Mouse (Mus musculus) midbrain, embryonic 11.5 days (tissue): ENCODE results near the gene Psd4. TPM values are rescaled to one million over a fixed set of nuclear protein-coding genes. Genes with fewer than 3 reads are reported as not detected.

Source experiments
- ATAC-seq: fragments of 200-750 bp; cut with Nextera tagmentation; 2 replicates; pipeline ENCODE4 v1.8.0; 2017; ENCODE audit warnings: moderate TSS enrichment, moderate library complexity; ENCODE audit not compliant: low FRiP score
- DNase-seq: peaks from one replicate; pipeline ENCODE4 v3.0.0; 2015; ENCODE audit warnings: low spot score; ENCODE audit errors: missing footprints
- H3K27ac ChIP-seq: fragments of 300-500 bp; sonication (generic); 2 replicates; pipeline ENCODE4 v1.5.1; 2014; ENCODE audit warnings: low read depth, low read length
- H3K27me3 ChIP-seq: fragments of 300-500 bp; sonication (generic); 2 replicates; pipeline ENCODE4 v1.6.1; 2014; ENCODE audit warnings: mild to moderate bottlenecking, low read length, moderate library complexity, mixed read lengths; ENCODE audit not compliant: control insufficient read depth, insufficient read depth
- H3K36me3 ChIP-seq: fragments of 300-500 bp; sonication (generic); 2 replicates; pipeline ENCODE4 v1.6.1; 2014; ENCODE audit warnings: mild to moderate bottlenecking, low read length, moderate library complexity, mixed read lengths; ENCODE audit not compliant: control insufficient read depth, insufficient read depth
- H3K4me1 ChIP-seq: fragments of 300-500 bp; sonication (generic); 2 replicates; pipeline ENCODE4 v1.6.1; 2014; ENCODE audit warnings: low read length; ENCODE audit not compliant: control insufficient read depth, insufficient read depth
- H3K4me2 ChIP-seq: fragments of 300-500 bp; sonication (generic); 2 replicates; pipeline ENCODE4 v1.6.1; 2014; ENCODE audit warnings: mild to moderate bottlenecking, moderate library complexity
- H3K4me3 ChIP-seq: fragments of 300-500 bp; sonication (generic); 2 replicates; pipeline ENCODE4 v1.5.1; 2014; ENCODE audit warnings: low read depth, low read length
- H3K9ac ChIP-seq: fragments of 300-500 bp; sonication (generic); 2 replicates; pipeline ENCODE4 v1.6.1; 2014; ENCODE audit warnings: low read length
- H3K9me3 ChIP-seq: fragments of 300-500 bp; sonication (generic); 2 replicates; pipeline ENCODE4 v1.6.1; 2016; ENCODE audit warnings: low read length; ENCODE audit not compliant: control insufficient read depth
- WGBS: fragments of 180-500 bp; shearing (Covaris S2); extraction: QIAGEN DNeasy Blood & Tissue Kit; methylation state at CpG from one replicate; pipeline ENCODE4 v1.1.7; 2014; 5-methylcytosine and 5-hydroxymethylcytosine counted together
- polyA plus RNA-seq: library from polyadenylated mRNA; unstranded; fragments of >200 nt; fragmentation: Nextera tagmentation; extraction: Ambion mirVana; gene quantifications from 2 replicates; pipeline ENCODE4 v1.2.1, GENCODE M21; 2014

The Psd4 gene
- polyA plus RNA-seq, 1 experiment from 2014 or later: 0.36 TPM

DNA sequence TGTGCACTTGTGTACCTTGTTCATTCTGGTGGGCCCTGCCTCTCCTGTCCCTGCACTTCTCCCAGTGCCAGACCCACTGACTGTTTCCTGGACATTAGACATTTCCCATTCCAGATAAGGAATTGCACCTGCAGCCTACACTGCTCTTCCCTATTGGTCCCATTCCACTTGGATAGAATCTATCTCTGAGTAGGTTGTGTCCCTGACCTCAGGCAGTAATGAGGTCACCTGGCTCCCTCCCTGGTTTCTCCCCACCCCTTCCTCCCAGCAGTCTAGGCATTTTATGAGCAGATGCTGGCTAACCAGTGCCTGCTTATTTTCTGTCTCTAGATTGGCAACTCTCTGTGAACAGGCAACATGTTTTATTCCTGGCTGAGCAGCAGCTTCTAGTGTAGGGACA lies 17.0 kb downstream of the Psd4 start:
- no peak overlapping the region for H3K4me2 ChIP-seq
- H3K27me3 ChIP-seq: no peaks in the 10 kb centered on the region
- no peak overlapping the region for H3K27ac ChIP-seq
- no peak overlapping the region for H3K9ac ChIP-seq
- DNase-seq (no peak), ATAC-seq (no peak)
- no peaks in the 10 kb centered on the region for H3K36me3 ChIP-seq
- no peaks in the 10 kb centered on the region for H3K4me1 ChIP-seq
- no peak overlapping the region for H3K4me3 ChIP-seq
- H3K9me3 ChIP-seq: no peaks in the 10 kb centered on the region

- Histone ChIP-seq H3K4me1 (no peaks in the 10 kb centered on the region), H3K9ac (no peak overlapping the region), H3K27me3 (no peaks in the 10 kb centered on the region), H3K36me3 (no peaks in the 10 kb centered on the region), H3K4me2 (no peak overlapping the region), H3K9me3 (no peaks in the 10 kb centered on the region), H3K4me3 (no peak overlapping the region), H3K27ac (no peak overlapping the region)
- ATAC-seq (no peak), DNase-seq (no peak)
- 80% methylated on average over 14 of the region's 14 CpGs for WGBS
Measured at GRCm38 (mm10) chr2:24385111-24385961, 18.0 kb downstream of the Psd4 start.

DNA sequence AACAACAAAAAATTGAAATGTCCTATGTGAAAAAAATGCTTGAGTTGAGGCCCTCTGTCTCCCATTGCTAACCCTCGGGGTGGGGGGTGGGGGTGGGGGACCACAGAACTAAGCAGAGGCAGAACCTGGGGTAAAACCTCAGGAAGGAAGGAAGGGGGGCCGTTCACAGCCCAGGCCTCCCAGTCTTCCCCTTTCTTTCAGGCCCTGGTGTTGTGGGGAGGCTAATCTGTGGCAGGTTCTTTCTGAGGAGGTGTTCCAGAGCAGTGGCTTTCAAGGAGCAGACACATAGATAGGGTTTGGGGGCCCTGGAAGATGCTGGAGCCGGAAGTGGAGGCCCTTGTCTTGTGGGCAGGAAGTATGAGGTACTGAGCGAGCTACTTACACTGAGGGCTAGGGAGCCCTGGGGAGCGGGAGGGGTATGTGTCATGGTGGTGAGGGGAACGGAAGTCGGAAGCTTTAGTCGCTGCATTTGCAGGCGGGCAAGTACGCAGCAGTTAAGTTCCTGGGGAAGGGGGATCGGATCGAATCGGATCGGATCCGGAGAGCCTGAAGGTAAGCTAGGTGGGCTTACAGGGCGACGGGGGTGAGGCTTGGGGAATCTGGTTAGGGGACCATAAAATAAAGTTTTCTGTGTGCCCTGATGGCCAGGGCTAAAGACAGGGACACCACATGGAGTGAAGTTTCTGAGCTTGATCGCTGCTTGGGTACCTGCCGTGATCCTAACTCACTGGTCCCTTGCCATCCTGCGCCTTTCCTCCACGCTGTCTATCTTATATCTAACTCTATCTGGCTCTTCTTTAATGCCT lies 19.0 kb downstream of the Psd4 start:
- H3K4me3 ChIP-seq: no peak overlapping the region
- no peak overlapping the region for H3K9ac ChIP-seq
- DNase-seq: no peak
- H3K27ac ChIP-seq: no peak overlapping the region
- no peaks in the 10 kb centered on the region for H3K27me3 ChIP-seq
- no peaks in the 10 kb centered on the region for H3K9me3 ChIP-seq
- no peaks in the 10 kb centered on the region for H3K4me1 ChIP-seq
- no peak overlapping the region for H3K4me2 ChIP-seq
- no peaks in the 10 kb centered on the region for H3K36me3 ChIP-seq
- ATAC-seq: no peak
- 92% methylated on average over 21 of the region's 21 CpGs for WGBS

- Histone ChIP-seq H3K4me2 (no peak overlapping the region), H3K4me3 (no peak overlapping the region), H3K36me3 (no peaks in the 10 kb centered on the region), H3K9ac (no peak overlapping the region), H3K4me1 (no peaks in the 10 kb centered on the region), H3K27me3 (no peaks in the 10 kb centered on the region), H3K27ac (no peak overlapping the region), H3K9me3 (no peaks in the 10 kb centered on the region)
- ATAC-seq (no peak), DNase-seq (no peak)
- 89% methylated on average over 2 of the region's 2 CpGs for WGBS
Measured at GRCm38 (mm10) chr2:24386964-24387320, 19.6 kb downstream of the Psd4 start.

DNA sequence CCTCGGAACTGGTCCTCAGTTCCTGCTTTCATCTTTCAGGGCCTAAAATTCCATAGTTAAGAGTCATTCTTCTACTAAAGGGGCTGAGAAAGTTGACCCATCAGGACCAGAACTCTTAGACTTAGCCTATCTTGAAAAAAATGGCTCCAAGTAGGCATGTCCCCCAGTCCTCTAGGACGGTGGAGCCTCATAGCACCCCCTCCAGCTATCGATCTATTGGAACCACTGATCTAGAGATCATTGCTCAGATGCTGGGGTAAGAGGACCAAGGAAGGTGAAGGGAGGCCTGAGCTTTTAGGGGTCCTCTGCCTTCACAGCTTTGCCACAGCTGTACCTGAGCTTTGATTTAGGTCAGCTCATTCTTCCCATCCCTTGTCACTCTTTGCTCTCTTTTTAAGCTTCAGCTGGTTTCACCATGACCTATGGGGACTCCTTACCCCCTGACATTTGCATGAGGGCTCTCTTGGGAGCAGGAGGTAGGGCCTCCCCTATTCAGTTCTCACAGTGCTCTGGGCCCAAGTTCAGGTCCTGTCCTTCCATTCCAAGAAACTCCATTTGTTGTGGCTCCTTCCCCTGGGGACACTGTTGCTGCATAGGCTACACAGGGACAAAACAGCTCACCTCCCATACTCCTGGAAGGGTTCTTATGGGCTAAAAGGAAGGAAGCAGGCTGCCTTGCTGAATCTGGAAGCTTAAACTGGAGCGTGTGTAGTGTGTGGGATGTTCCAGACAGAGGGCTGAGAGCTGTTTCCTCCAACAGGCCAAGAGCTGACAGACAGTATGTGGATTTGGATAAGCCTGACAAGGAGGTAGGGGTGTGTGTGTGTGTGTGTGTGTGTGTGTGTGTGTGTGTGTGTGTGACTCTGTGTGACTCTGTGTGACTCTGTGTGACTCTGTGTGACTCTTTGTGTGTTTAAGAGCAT lies 20.2 kb downstream of the Psd4 start:
- DNase-seq (no peak), ATAC-seq (no peak)
- H3K4me3 ChIP-seq: no peak overlapping the region
- 86% methylated on average over 4 of the region's 4 CpGs for WGBS
- no peak overlapping the region for H3K27ac ChIP-seq
- no peak overlapping the region for H3K9ac ChIP-seq
- H3K9me3 ChIP-seq: no peaks in the 10 kb centered on the region
- no peaks in the 10 kb centered on the region for H3K36me3 ChIP-seq
- no peaks in the 10 kb centered on the region for H3K27me3 ChIP-seq
- H3K4me2 ChIP-seq: no peak overlapping the region
- no peaks in the 10 kb centered on the region for H3K4me1 ChIP-seq

DNA sequence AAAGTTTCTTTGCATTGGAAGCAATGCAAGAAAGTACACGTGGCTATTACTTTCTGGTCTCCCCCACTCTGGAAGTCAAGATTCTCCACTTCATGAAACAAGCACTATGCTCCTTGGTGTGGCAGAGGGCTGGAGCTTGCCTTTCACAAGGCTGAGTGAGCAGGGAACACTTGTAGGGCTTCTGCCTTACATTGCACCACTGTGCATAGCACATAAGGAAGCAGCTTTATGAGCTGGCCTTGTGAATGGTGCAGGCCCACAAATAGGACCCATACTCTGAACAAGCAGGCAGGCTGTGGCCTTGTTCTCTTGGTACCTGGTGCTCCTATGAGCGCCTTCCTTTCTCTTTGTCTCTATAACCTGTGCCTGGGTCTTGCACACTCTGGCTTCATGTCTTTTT lies 25.9 kb downstream of the Psd4 start:
- H3K4me2 ChIP-seq: no peak overlapping the region
- no peaks in the 10 kb centered on the region for H3K9me3 ChIP-seq
- H3K27ac ChIP-seq: no peak overlapping the region
- no peaks in the 10 kb centered on the region for H3K4me1 ChIP-seq
- ATAC-seq (no peak), DNase-seq (no peak)
- no peak overlapping the region for H3K4me3 ChIP-seq
- 75% methylated on average over 2 of the region's 2 CpGs for WGBS
- H3K36me3 ChIP-seq: no peaks in the 10 kb centered on the region
- no peaks in the 10 kb centered on the region for H3K27me3 ChIP-seq
- no peak overlapping the region for H3K9ac ChIP-seq

DNA sequence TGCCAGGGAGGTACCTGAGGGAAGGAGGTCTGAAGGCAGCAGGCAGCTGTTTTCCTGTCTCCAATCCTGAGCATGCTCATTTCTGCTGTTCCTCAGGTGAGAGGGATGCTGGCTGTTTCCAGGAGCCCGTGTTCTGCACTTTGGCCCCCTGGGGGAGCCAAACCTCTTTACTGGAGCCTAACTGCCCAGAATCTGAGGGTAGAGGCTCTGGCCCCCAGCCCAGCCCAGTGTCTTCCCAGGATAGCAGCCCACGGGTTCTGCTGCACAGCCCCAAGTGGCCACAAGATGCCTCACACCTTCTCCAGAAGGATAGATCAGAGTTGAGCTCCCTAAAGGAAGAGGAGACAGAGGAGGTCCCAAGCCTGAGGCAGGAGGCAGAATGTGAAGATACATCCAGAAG lies 29.7 kb downstream of the Psd4 start:
- H3K9me3 ChIP-seq: no peaks in the 10 kb centered on the region
- H3K9ac ChIP-seq: no peak overlapping the region
- no peaks in the 10 kb centered on the region for H3K36me3 ChIP-seq
- 12% methylated on average over 2 of the region's 2 CpGs for WGBS
- H3K27ac ChIP-seq: no peak overlapping the region
- no peaks in the 10 kb centered on the region for H3K4me1 ChIP-seq
- H3K4me2 ChIP-seq: no peak overlapping the region
- no peak for ATAC-seq
- no peak for DNase-seq
- H3K27me3 ChIP-seq: no peaks in the 10 kb centered on the region
- no peak overlapping the region for H3K4me3 ChIP-seq

DNA sequence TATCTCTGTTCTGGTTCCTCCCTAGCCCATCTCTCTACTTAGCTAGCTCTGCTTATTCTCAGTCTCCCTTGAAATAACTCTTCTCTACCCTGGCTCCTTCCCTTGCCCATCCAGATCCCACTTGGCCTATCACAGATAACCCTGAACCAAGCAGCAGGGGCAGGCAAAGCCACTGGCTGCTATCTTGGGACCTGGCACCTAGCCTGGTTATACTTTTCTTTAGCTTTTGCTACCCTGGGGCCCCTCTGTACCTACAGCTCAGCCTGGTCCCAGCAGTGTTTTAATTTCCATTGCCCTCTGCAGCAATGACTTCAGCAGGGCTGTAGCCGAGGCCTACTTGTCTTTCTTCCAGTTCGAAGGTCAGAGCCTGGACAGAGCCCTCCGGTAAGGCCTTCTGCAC lies 33.3 kb downstream of the Psd4 start:
- H3K4me2 ChIP-seq: no peak overlapping the region
- H3K4me3 ChIP-seq: no peak overlapping the region
- WGBS: 88% methylated on average over 3 of the region's 3 CpGs
- no peak overlapping the region for H3K27ac ChIP-seq
- DNase-seq: no peak
- no peaks in the 10 kb centered on the region for H3K36me3 ChIP-seq
- no peaks in the 10 kb centered on the region for H3K4me1 ChIP-seq
- H3K9ac ChIP-seq: no peak overlapping the region
- ATAC-seq: no peak
- no peaks in the 10 kb centered on the region for H3K9me3 ChIP-seq
- no peaks in the 10 kb centered on the region; the same call in 1 of the 2 replicates for H3K27me3 ChIP-seq
